Mouse (Mus musculus): ENCODE data around the gene Ndrg4.

DNA sequence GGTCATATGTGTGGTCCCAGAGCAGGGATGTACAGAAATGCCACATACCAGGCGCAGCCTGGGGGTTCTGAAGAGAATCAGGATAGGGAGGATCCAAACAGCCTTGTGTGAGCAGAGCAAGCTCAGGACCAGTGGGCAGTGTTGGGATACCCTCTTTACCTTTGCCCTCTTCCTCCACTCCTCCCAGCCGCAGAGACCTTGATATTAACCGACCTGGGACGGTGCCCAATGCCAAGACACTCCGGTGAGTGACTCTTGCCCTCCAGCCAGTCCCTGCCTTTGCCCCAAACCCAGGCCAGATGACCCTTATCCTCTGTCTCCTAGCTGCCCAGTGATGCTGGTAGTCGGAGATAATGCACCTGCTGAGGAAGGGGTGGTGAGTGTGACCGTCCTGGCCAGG, 32.8 kb downstream of the Ndrg4 start:
- TF ChIP-seq CTCF (IDR thresholded peaks at IDR 0.05): no peak
- TF ChIP-seq EP300 (IDR thresholded peaks at IDR 0.05): no peak

Data from lung, postnatal 0 days (tissue).